Mouse (Mus musculus) stomach, postnatal 0 days (tissue): ENCODE results near the gene Nsl1. TPM values are rescaled to one million over a fixed set of nuclear protein-coding genes. Genes with fewer than 3 reads are reported as not detected.

Source experiments
- ATAC-seq: fragments of 200-750 bp; cut with Nextera tagmentation; 2 replicates; pipeline ENCODE4 v1.8.0; 2017; ENCODE audit not compliant: low FRiP score, low TSS enrichment
- DNase-seq: peaks from one replicate; pipeline ENCODE4 v3.0.0-alpha.2; 2016; ENCODE audit warnings: low spot score
- H3K27ac ChIP-seq: fragments of 300-500 bp; sonication (generic); replicated peaks from 2 replicates; pipeline ENCODE4 v1.5.1; 2014; ENCODE audit warnings: mild to moderate bottlenecking, control low read depth
- H3K27me3 ChIP-seq: fragments of 300-500 bp; sonication (generic); 2 replicates; pipeline ENCODE4 v1.6.1; 2014; ENCODE audit warnings: low read length; ENCODE audit not compliant: control insufficient read depth, insufficient read depth
- H3K36me3 ChIP-seq: fragments of 300-500 bp; sonication (generic); 2 replicates; pipeline ENCODE4 v1.6.1; 2014; ENCODE audit warnings: low read length, mixed read lengths; ENCODE audit not compliant: control insufficient read depth, insufficient read depth
- H3K4me1 ChIP-seq: fragments of 300-500 bp; sonication (generic); replicated peaks from 2 replicates; pipeline ENCODE4 v1.6.1; 2014; ENCODE audit warnings: antibody characterized with exemption; ENCODE audit not compliant: control insufficient read depth, insufficient read depth
- H3K4me2 ChIP-seq: fragments of 300-500 bp; sonication (generic); replicated peaks from 2 replicates; pipeline ENCODE4 v1.6.1; 2014; ENCODE audit warnings: low read depth, mild to moderate bottlenecking, control low read depth, moderate library complexity
- H3K4me3 ChIP-seq: fragments of 300-500 bp; sonication (generic); 2 replicates; pipeline ENCODE4 v1.5.1; 2014; ENCODE audit warnings: low read depth, low read length, control low read depth
- H3K9ac ChIP-seq: fragments of 300-500 bp; sonication (generic); 2 replicates; pipeline ENCODE4 v1.6.1; 2014; ENCODE audit warnings: mild to moderate bottlenecking, low read length, control low read depth, mixed read lengths
- H3K9me3 ChIP-seq: fragments of 300-500 bp; sonication (generic); 2 replicates; pipeline ENCODE4 v1.6.1; 2016; ENCODE audit warnings: low read length; ENCODE audit not compliant: control insufficient read depth
- CTCF ChIP-seq: IDR thresholded peaks from 2 replicates; pipeline ENCODE4 v1.5.1; 2016; ENCODE audit warnings: antibody characterized with exemption, low read depth, mild to moderate bottlenecking, moderate library complexity
- EP300 ChIP-seq: optimal IDR thresholded peaks from 2 replicates; pipeline ENCODE3; 2016; ENCODE audit warnings: antibody characterized with exemption
- WGBS: fragments of 180-500 bp; shearing (Covaris S2); extraction: QIAGEN DNeasy Blood & Tissue Kit; methylation state at CpG from one replicate; pipeline ENCODE4 v1.1.7; 2014; 5-methylcytosine and 5-hydroxymethylcytosine counted together
- polyA plus RNA-seq: library from polyadenylated mRNA; unstranded; fragments of >200 nt; fragmentation: Nextera tagmentation; extraction: Ambion mirVana; gene quantifications from 2 replicates; pipeline ENCODE4 v1.2.1, GENCODE M21; 2015

Nsl1 gene
- polyA plus RNA-seq, 1 experiment from 2014 or later = 5.2 TPM

GRCm38 (mm10) chr1:191085597-191085996 is 22.8 kb downstream of the Nsl1 start:
- no peak for TF ChIP-seq CTCF
- no peak for TF ChIP-seq EP300
- 78% methylated on average over 12 of the region's 12 CpGs for WGBS
- ATAC-seq = no peak

GRCm38 (mm10) chr1:191086304-191086878 is 23.6 kb downstream of the Nsl1 start:
- H3K9me3 ChIP-seq = no peaks in the 10 kb centered on the region
- H3K27me3 ChIP-seq = no peaks in the 10 kb centered on the region
- TF ChIP-seq EP300 = no peak
- peak; percentile 41 for TF ChIP-seq CTCF
- no peak for DNase-seq
- H3K4me3 ChIP-seq = no peak overlapping the region
- H3K4me1 ChIP-seq = no peaks in the 10 kb centered on the region
- 81% methylated on average over 7 of the region's 7 CpGs for WGBS
- no peak for ATAC-seq
- no peak overlapping the region for H3K4me2 ChIP-seq
- no peak overlapping the region for H3K27ac ChIP-seq
- H3K36me3 ChIP-seq = peaks cover 3% of the 10 kb centered on the region; the same call in 1 of the 2 replicates
- no peak overlapping the region for H3K9ac ChIP-seq

More at GRCm38 (mm10) chr1:191085597-191085996, 22.8 kb downstream of the Nsl1 start:
- H3K36me3 ChIP-seq = peaks cover 3% of the 10 kb centered on the region; the same call in 1 of the 2 replicates
- DNase-seq = no peak
- no peak overlapping the region for H3K4me3 ChIP-seq
- H3K27me3 ChIP-seq = no peaks in the 10 kb centered on the region
- H3K27ac ChIP-seq = no peak overlapping the region
- H3K4me2 ChIP-seq = no peak overlapping the region
- no peak overlapping the region for H3K9ac ChIP-seq
- H3K4me1 ChIP-seq = no peaks in the 10 kb centered on the region
- no peaks in the 10 kb centered on the region for H3K9me3 ChIP-seq

- ATAC-seq (no peak), DNase-seq (no peak)
- 66% methylated on average over 8 of the region's 8 CpGs for WGBS
- Histone ChIP-seq H3K4me1 (no peaks in the 10 kb centered on the region), H3K9ac (no peak overlapping the region), H3K36me3 (peaks cover 3% of the 10 kb centered on the region; the same call in 1 of the 2 replicates), H3K4me3 (no peak overlapping the region), H3K4me2 (no peak overlapping the region), H3K27ac (no peak overlapping the region), H3K9me3 (no peaks in the 10 kb centered on the region), H3K27me3 (no peaks in the 10 kb centered on the region)
- TF ChIP-seq EP300 = no peak
- TF ChIP-seq CTCF = no peak
Measured at GRCm38 (mm10) chr1:191086960-191087359, 24.1 kb downstream of the Nsl1 start.

DNA sequence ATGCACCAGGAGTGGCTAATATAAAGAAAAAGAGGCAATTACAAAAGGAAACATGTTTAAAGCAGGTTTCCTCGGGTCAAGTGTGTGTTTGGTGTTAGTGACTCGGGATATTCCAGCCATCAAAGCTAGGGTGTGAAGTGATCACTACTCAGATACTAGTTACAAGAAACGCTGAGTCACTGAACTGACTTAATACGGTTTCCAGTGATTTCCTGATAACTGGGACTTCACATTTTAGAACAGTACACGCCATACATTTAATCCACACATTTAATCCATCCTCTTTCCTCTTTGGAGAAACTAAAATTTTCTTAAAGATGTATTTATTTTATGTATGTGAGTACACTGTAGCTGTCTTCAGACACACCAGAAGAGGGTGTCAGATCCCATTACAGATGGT is 25.1 kb downstream of the Nsl1 start:
- H3K27ac ChIP-seq = no peak overlapping the region
- no peak overlapping the region for H3K9ac ChIP-seq
- ATAC-seq = no peak
- H3K4me3 ChIP-seq = no peak overlapping the region
- no peaks in the 10 kb centered on the region for H3K27me3 ChIP-seq
- no peak overlapping the region for H3K4me2 ChIP-seq
- no peak for DNase-seq
- no peaks in the 10 kb centered on the region for H3K36me3 ChIP-seq
- WGBS = 74% methylated on average over 5 of the region's 5 CpGs
- TF ChIP-seq EP300 (no peak), CTCF (no peak)
- H3K9me3 ChIP-seq = no peaks in the 10 kb centered on the region
- H3K4me1 ChIP-seq = no peaks in the 10 kb centered on the region

DNA sequence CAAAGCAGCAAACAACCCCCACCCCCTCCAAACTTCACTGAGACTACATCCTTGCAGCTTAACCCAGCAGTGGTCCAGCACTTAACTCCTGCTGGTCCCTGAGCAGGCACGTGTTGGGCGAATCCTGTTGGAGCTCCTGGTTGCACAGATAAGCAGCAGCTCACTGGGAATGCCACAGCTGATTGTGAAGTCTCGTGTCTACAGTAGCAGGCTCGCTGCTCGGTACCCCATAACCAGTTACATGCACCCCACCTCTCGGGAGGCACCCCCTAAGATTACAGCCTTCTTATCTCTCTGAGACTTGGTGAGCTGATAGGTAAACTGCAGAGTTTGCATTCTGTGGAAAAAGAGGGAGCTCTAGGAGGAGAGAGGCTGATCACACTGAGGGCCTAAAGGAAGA is 26.5 kb downstream of the Nsl1 start:
- H3K4me1 ChIP-seq = no peaks in the 10 kb centered on the region
- 59% methylated on average over 6 of the region's 6 CpGs for WGBS
- H3K9me3 ChIP-seq = no peaks in the 10 kb centered on the region
- no peak overlapping the region for H3K9ac ChIP-seq
- ATAC-seq = no peak
- no peaks in the 10 kb centered on the region for H3K27me3 ChIP-seq
- TF ChIP-seq EP300 (no peak), CTCF (no peak)
- H3K4me3 ChIP-seq = no peak overlapping the region
- H3K27ac ChIP-seq = no peak overlapping the region
- DNase-seq = no peak
- H3K4me2 ChIP-seq = no peak overlapping the region
- no peaks in the 10 kb centered on the region for H3K36me3 ChIP-seq

DNA sequence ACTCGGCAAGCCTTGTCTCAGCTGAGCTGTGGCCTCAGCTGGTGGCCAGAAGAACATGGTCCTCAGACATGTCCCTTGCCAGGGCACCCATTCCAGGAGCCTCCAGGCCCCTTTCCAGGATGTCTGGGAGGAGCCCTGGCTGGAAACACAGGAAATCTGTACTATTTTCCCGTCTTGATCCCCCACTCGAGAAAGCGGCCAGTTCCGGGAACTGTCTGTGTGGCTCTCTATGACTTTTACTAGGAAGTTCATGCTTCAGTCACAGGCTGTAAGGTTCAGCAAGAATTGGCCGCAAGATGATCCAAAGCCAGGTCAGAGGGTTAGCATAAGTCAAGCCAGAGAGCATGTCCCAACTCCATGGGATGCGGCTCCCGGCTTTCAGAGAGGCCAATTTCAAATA is 29.2 kb downstream of the Nsl1 start:
- DNase-seq (no peak), ATAC-seq (no peak)
- 64% methylated on average over 8 of the region's 8 CpGs for WGBS
- Histone ChIP-seq H3K9me3 (no peaks in the 10 kb centered on the region), H3K27me3 (no peaks in the 10 kb centered on the region), H3K27ac (no peak overlapping the region), H3K4me3 (no peak overlapping the region), H3K36me3 (no peaks in the 10 kb centered on the region), H3K4me1 (no peaks in the 10 kb centered on the region), H3K4me2 (no peak overlapping the region), H3K9ac (no peak overlapping the region)
- TF ChIP-seq CTCF = no peak
